Mouse (Mus musculus): ENCODE measurements at regions not wholly inside any gene's neighbourhood (a gene's known extent, or its start where the extent isn't known, plus 50 kb on each side); places are given as distances from the start of the nearest gene placed in this dataset.
"Not testable (repeated sequence)": the region's sequence is repeated elsewhere in the genome, so short reads cannot be mapped to it uniquely, and the experiment has no call there.

DNA sequence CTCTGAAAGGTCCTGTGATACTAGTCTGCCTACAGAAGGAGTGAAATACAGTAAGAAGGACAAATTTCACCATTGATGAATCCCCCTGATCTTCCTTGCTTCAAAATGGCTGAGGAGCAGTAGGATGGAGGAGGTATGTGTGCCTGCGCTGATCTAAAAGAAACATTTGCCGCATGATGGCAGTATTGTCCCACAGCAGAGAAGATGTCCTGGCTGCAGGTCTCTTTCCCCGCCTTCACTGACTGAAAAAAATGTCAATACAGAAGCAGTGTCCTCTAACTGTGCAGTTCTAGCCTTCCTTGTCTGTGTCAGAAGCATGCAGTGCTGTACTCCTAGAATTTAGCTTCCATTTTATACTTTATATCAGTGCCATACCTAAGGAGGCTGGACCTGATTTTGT, 172.0 kb upstream of the Olfr1324 start:
- DNase-seq: not testable (repeated sequence)

DNA sequence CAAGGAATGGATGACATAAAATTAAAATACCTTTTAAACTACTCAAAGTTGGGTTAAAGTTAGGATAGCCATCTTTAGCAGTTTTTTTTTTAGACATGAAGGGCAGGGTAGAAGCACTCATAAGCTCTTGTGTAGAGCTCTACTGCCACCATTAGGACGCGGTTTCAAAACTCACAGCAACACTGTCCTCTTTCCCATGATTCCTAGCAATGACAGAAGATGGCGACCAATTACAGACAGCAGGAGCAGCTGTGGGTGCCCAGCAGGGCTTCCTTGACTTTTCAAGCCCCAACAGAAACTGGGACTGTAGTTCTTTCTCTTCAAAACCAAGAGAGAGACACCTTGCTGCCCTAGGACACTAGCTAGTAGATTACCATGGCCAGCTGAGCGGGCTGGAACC, 171.5 kb upstream of the Olfr1324 start:
- DNase-seq: no peak

DNA sequence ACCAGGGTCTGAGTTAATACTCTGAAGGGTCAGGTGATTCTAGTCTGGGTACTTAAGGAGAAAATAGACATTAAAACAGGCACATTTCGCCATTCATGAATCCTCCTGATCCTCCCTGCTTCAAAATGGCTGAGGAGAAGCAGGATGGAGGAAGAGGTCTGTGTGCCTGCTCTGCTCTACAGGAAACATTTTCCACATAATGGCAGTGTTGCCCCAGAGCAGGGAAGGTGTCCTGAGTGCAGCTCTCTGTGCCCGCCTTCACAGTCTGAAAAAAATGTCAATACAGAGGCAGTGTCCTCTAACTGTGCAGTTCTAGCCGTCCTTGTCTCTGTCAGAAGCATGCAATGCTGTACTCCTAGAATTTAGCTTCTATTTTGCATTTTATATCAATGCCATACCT, 169.3 kb upstream of the Olfr1324 start:
- not testable (repeated sequence) for DNase-seq

GRCm38 (mm10) chrX:50597105-50597504, 168.8 kb upstream of the Olfr1324 start:
- no peak for DNase-seq

DNA sequence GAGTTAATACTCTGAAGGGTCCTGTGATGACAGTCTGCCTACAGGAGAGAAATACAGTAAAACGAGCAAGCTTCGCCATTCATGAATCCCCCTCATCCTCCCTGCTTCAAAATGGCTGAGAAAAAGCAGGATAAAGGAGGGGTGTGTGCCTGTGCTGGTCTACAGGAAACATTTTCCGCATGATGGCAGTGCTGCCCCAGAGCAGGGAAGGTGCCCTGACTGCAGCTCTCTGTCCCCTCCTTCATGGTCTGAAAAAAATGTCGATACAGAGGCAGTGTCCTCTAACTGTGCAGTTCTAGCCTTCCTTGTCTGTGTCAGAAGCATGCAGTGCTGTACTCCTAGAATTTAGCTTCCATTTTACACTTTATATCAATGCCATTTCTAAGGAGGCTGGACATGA, 166.7 kb upstream of the Olfr1324 start:
- DNase-seq: not testable (repeated sequence)

GRCm38 (mm10) chrX:50591477-50591876, 163.2 kb upstream of the Olfr1324 start:
- DNase-seq: no peak

GRCm38 (mm10) chrX:50590673-50591341, 162.5 kb upstream of the Olfr1324 start:
- DNase-seq: no peak

GRCm38 (mm10) chrX:50588892-50589291, 160.6 kb upstream of the Olfr1324 start:
- no peak for DNase-seq

- DNase-seq: no peak
Measured at GRCm38 (mm10) chrX:50583741-50584580, 155.7 kb upstream of the Olfr1324 start.

DNA sequence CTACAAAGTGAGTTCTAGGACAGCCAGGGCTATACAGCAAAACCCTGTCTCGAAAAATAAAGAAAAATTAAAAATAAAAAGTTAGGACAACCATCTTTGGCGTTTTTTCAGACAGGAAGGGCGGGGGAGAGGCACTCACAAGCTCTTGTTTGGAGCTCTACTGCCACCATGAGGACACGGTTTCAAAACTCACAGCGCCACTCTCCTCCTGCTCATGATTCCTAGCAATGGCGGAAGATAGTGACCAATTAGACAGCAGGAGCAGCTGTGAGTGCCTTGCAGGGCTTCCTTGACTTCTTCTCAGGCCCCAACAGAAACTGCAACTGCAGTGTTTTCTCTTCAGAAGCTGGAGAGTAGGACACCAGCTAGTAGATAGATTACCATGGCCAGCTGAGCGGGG, 151.9 kb upstream of the Olfr1324 start:
- no peak for DNase-seq

- no peak for DNase-seq
Measured at GRCm38 (mm10) chrX:50576824-50577223, 148.5 kb upstream of the Olfr1324 start.

DNA sequence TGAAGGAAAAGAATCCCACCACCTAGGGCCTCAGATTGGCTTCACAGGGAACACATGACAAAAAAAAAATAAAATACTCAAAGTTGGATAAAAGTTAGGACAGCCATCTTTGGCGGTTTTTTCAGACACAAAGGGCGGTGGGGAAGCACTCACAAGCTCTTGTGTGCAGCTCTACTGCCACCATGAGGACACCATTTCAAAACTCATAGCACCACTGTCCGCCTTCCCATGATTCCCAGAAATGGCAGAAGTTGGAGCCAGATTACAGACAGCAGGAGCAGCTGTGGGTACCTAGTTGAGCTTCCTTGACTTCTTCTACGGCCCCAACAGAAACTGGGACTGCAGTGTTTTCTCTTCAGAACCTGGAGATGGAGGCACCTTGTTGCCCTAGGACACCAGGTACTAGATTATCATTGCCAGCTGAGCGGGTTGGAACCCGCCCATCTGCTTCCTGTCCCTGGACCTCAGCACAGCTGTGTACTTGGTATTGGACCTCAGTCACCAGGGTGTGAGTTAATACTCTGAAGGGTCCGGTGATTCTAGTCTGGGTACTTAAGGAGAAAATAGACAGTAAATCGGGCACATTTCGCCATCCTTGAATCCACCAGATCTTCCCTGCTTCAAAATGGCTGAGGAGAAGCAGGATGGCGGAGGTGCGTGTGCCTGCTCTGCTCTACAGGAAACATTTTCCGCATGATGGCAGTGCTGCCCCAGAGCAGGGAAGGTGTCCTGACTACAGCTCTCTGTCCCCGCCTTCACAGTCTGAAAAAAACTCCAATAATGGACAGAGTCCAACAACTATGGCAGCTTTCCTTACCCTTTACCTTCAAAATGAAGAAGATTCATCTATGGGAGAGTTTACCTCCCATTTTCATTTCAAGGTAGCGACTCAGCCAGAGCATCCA, 144.1 kb upstream of the Olfr1324 start:
- DNase-seq: not testable (repeated sequence)

- DNase-seq: peak; percentile 15
Measured at GRCm38 (mm10) chrX:50569087-50569486, 140.8 kb upstream of the Olfr1324 start.

- no peak for DNase-seq
Measured at GRCm38 (mm10) chrX:50566345-50566744, 138.0 kb upstream of the Olfr1324 start.

DNA sequence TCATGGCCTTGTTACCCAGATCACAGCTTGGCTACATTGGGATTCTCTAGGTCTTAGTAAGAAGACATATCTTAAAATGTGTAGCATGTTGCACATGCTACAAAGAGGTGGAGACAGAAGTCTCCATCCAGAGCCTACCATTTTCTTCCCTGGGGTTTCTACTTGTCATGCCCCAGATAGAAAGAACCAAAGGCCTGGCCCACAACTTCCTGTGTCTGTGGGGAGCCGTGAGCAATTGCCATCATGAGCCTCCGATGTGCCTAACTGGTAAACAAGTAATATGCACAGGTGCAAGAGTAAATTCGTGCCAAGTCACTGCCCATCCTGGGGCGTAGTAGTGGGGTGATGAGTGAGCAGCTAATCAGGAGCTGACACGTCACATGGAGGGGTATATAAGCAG, 136.7 kb upstream of the Olfr1324 start:
- DNase-seq: not testable (repeated sequence)

DNA sequence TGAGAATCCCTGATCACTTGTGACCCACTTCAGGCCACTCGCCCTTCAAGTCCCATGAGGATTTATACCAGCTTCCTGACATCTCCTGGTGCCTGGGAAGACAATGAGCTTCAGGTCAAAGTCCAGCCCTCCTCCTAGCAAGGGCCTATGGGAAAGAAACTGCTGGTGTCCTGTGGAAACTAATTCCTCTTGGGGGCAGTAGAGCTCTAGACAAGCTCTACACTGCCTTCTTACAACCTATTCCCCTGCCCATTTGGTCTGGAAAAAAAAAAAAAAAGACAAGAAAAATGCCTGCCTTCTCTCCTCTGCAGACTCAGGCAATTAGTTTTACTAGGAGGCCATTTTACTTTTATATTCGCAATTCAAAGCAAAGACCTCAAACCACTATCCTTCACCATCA, 132.6 kb upstream of the Olfr1324 start:
- no peak for DNase-seq

- DNase-seq: no peak
Measured at GRCm38 (mm10) chrX:50550297-50550696, 122.0 kb upstream of the Olfr1324 start.

GRCm38 (mm10) chrX:50549713-50550112, 121.4 kb upstream of the Olfr1324 start:
- no peak for DNase-seq

- not testable (repeated sequence) for DNase-seq
Measured at GRCm38 (mm10) chrX:50537785-50538159, 109.5 kb upstream of the Olfr1324 start.

GRCm38 (mm10) chrX:50537122-50537784, 109.0 kb upstream of the Olfr1324 start:
- peak; percentile 92 for DNase-seq

- no peak for DNase-seq
Measured at GRCm38 (mm10) chrX:50504047-50504446, 75.7 kb upstream of the Olfr1324 start.

GRCm38 (mm10) chrX:50501181-50501580, 72.9 kb upstream of the Olfr1324 start:
- no peak for DNase-seq
